Mouse (Mus musculus): Measurements from ENCODE around the gene Slc29a2. TPM values are rescaled to one million over a fixed set of nuclear protein-coding genes. Genes with fewer than 3 reads are reported as not detected.

The Slc29a2 gene
- total RNA-seq, 2 experiments from 2014 or later: 4.5 to 5.3 TPM

Other genes starting within 250 kb of the Slc29a2 start
- gene Rbm4, start 230.0 kb upstream of the Slc29a2 start, total RNA-seq (2021): 10 to 100 TPM; 57.6 to 68.1 TPM
- gene Gm21992, start 212.2 kb upstream of the Slc29a2 start, total RNA-seq (2021): 10 to 100 TPM; 24.5 to 25.1 TPM
- 10 to 100 TPM; 48.7 to 60.3 TPM for gene Rbm14, start 212.2 kb upstream of the Slc29a2 start, total RNA-seq (2021)
- 100 to 1,000 TPM; 112 to 121 TPM for gene Ccs, start 184.5 kb upstream of the Slc29a2 start, total RNA-seq (2021)
- gene Ccdc87, start 184.5 kb upstream of the Slc29a2 start, total RNA-seq (2021): under 1 TPM in 1 of 2 experiments, not detected in 1; 0.20 TPM
- 100 to 1,000 TPM; 332 to 462 TPM for gene Ctsf, start 168.7 kb upstream of the Slc29a2 start, total RNA-seq (2021)
- gene Actn3, start 146.0 kb upstream of the Slc29a2 start, total RNA-seq (2021): under 1 TPM; 0.53 to 0.66 TPM
- 10 to 100 TPM; 21.3 to 21.9 TPM for gene Zdhhc24, start 145.2 kb upstream of the Slc29a2 start, total RNA-seq (2021)
- 1 to 10 TPM; 9.1 to 9.2 TPM for gene Bbs1, start 117.2 kb upstream of the Slc29a2 start, total RNA-seq (2021)
- gene Dpp3, start 95.6 kb upstream of the Slc29a2 start, total RNA-seq (2021): 100 to 1,000 TPM in 1 of 2 experiments, 10 to 100 TPM in 1; 86.1 to 110 TPM
- 1 to 10 TPM; 7.7 to 8.2 TPM for gene Peli3, start 80.7 kb upstream of the Slc29a2 start, total RNA-seq (2021)
- gene Mrpl11, start 61.7 kb upstream of the Slc29a2 start, total RNA-seq (2021): 10 to 100 TPM; 56.7 to 59.1 TPM
- under 1 TPM; 0.20 to 0.40 TPM for gene Npas4, start 33.5 kb upstream of the Slc29a2 start, total RNA-seq (2021)
- gene B4gat1, start 15.0 kb downstream of the Slc29a2 start, total RNA-seq (2021): 10 to 100 TPM; 27.8 to 43.5 TPM
- 1 to 10 TPM in 1 of 2 experiments, under 1 TPM in 1; 0.99 to 2.3 TPM for gene AC124502.3, start 15.0 kb downstream of the Slc29a2 start, total RNA-seq (2021)
- gene Brms1, start 17.5 kb downstream of the Slc29a2 start, total RNA-seq (2021): 10 to 100 TPM; 26.7 to 29.9 TPM
- 1 to 10 TPM; 3.5 to 3.6 TPM for gene Rin1, start 26.6 kb downstream of the Slc29a2 start, total RNA-seq (2021)
- 10 to 100 TPM; 13.7 to 21.2 TPM for gene Cd248, start 44.2 kb downstream of the Slc29a2 start, total RNA-seq (2021)
- gene Tmem151a, start 61.7 kb downstream of the Slc29a2 start, total RNA-seq (2021): 1 to 10 TPM; 1.7 TPM
- gene Yif1a, start 64.7 kb downstream of the Slc29a2 start, total RNA-seq (2021): 10 to 100 TPM; 70.6 to 73.8 TPM
- 1 to 10 TPM; 1.2 to 1.4 TPM for gene Cnih2, start 74.7 kb downstream of the Slc29a2 start, total RNA-seq (2021)
- gene Rab1b, start 83.2 kb downstream of the Slc29a2 start, total RNA-seq (2021): 100 to 1,000 TPM; 165 to 190 TPM
- 10 to 100 TPM; 44.3 to 48.4 TPM for gene Klc2, start 94.7 kb downstream of the Slc29a2 start, total RNA-seq (2021)
- 10 to 100 TPM; 15.6 to 23.6 TPM for gene Pacs1, start 249.3 kb downstream of the Slc29a2 start, total RNA-seq (2021)

All from adrenal gland, postnatal 36 days (tissue).